Mouse (Mus musculus): ENCODE results near the gene Rabgap1l.

GRCm38 (mm10) chr1:160237981-160238380, 555.0 kb downstream of the Rabgap1l start:
- TF ChIP-seq POLR2A (IDR thresholded peaks at IDR 0.05; ENCODE audit: insufficient read depth, low read depth, low read length) (no peak), CTCF (IDR thresholded peaks at IDR 0.05) (no peak), EP300 (IDR thresholded peaks at IDR 0.05; ENCODE audit: insufficient read depth, low read depth, low read length) (no peak)
